Mouse (Mus musculus) T-helper 17 cell (primary cell): Measurements from ENCODE around the gene Cnp.
"Not testable (repeated sequence)": the region's sequence is repeated elsewhere in the genome, so short reads cannot be mapped to it uniquely, and the experiment has no call there.

ENCODE experiments used
- in situ Hi-C, 2 experiments: fragments of 300-600 bp; cut with MboI, MseI; formaldehyde crosslinking; loops; 1 replicate in 1 of 2; 2 replicates in 1 of 2; pipeline ENCODE4 v1.15.1; 2025; ENCODE audit warnings: high pct_unique_total_duplicates in 2 of 2

Cnp gene

GRCm38 (mm10) chr11:100552842-100553241, 21.9 kb upstream of the Cnp start:
- in situ Hi-C loops, result no loop called here

GRCm38 (mm10) chr11:100555583-100555982, 19.1 kb upstream of the Cnp start:
- in situ Hi-C loops, result loop anchor here in 1 of 2 experiments (5.0 kb wide), 1 partner anchor 58 kb away; no protein-coding TSS in a partner anchor

- in situ Hi-C loops, result loop anchor here in 1 of 2 experiments (5.0 kb wide), 1 partner anchor 60 kb away; no protein-coding TSS in a partner anchor
Observed at GRCm38 (mm10) chr11:100557563-100557962, 17.1 kb upstream of the Cnp start.

- in situ Hi-C loops, result loop anchor here in 1 of 2 experiments (5.0 kb wide), 1 partner anchor 62 kb away; no protein-coding TSS in a partner anchor
Observed at GRCm38 (mm10) chr11:100559476-100559875, 15.2 kb upstream of the Cnp start.

- in situ Hi-C loops, result no loop called here
Observed at GRCm38 (mm10) chr11:100561748-100562147, 13.0 kb upstream of the Cnp start.

GRCm38 (mm10) chr11:100564297-100564696, 10.4 kb upstream of the Cnp start:
- in situ Hi-C loops, result no loop called here

- in situ Hi-C loops, result loop anchor here (5.0 kb wide), 2 partner anchors 133 to 143 kb away; no protein-coding TSS in a partner anchor
Observed at GRCm38 (mm10) chr11:100564703-100565102, 10.0 kb upstream of the Cnp start.

GRCm38 (mm10) chr11:100567229-100567628, 7.5 kb upstream of the Cnp start:
- in situ Hi-C loops, result loop anchor here (5.0 kb wide), 2 partner anchors 130 to 140 kb away; no protein-coding TSS in a partner anchor

GRCm38 (mm10) chr11:100567815-100568245, 6.9 kb upstream of the Cnp start:
- in situ Hi-C loops, result loop anchor here (5.0 kb wide), 2 partner anchors 129 to 139 kb away; no protein-coding TSS in a partner anchor

GRCm38 (mm10) chr11:100568692-100569091, 6.0 kb upstream of the Cnp start:
- in situ Hi-C loops, result loop anchor here (5.0 kb wide), 2 partner anchors 129 to 139 kb away; no protein-coding TSS in a partner anchor

- in situ Hi-C loops, result loop anchor here (5.0 to 10.0 kb wide), 3 partner anchors 55 to 138 kb away; partner anchors contain the start of gene Dnajc7 (in 1 of the 2)
Observed at GRCm38 (mm10) chr11:100569789-100570188, 4.9 kb upstream of the Cnp start.

GRCm38 (mm10) chr11:100570430-100571201, 4.1 kb upstream of the Cnp start:
- in situ Hi-C loops, result loop anchor here in 1 of 2 experiments (10.0 kb wide), 1 partner anchor 54 kb away; the partner anchor contains the start of gene Dnajc7

- in situ Hi-C loops, result loop anchor here in 1 of 2 experiments (10.0 kb wide), 1 partner anchor 54 kb away; the partner anchor contains the start of gene Dnajc7
Observed at GRCm38 (mm10) chr11:100571202-100571567, 3.5 kb upstream of the Cnp start.

- in situ Hi-C loops, result loop anchor here in 1 of 2 experiments (10.0 kb wide), 1 partner anchor 51 kb away; the partner anchor contains the start of gene Dnajc7
Observed at GRCm38 (mm10) chr11:100574188-100574587, 516 bp upstream of the Cnp start.

- in situ Hi-C loops, result loop anchor here in 1 of 2 experiments (10.0 kb wide), 1 partner anchor 49 kb away; the partner anchor contains the start of gene Dnajc7
Observed at GRCm38 (mm10) chr11:100575484-100575855, 766 bp downstream of the Cnp start.

- in situ Hi-C loops, result loop anchor here in 1 of 2 experiments (10.0 kb wide), 1 partner anchor 49 kb away; the partner anchor contains the start of gene Dnajc7
Observed at GRCm38 (mm10) chr11:100576256-100576655, 1.6 kb downstream of the Cnp start.

- in situ Hi-C loops, result loop anchor here in 1 of 2 experiments (10.0 kb wide), 1 partner anchor 47 kb away; the partner anchor contains the start of gene Dnajc7
Observed at GRCm38 (mm10) chr11:100577852-100578599, 3.3 kb downstream of the Cnp start.

- in situ Hi-C loops, result loop anchor here in 1 of 2 experiments (10.0 kb wide), 1 partner anchor 46 kb away; the partner anchor contains the start of gene Dnajc7
Observed at GRCm38 (mm10) chr11:100579116-100579799, 4.6 kb downstream of the Cnp start.

- in situ Hi-C loops, result no loop called here
Observed at GRCm38 (mm10) chr11:100580275-100580674, 5.6 kb downstream of the Cnp start.

GRCm38 (mm10) chr11:100581756-100582155, 7.1 kb downstream of the Cnp start:
- in situ Hi-C loops, result no loop called here

- in situ Hi-C loops, result not testable (repeated sequence)
Observed at GRCm38 (mm10) chr11:100582413-100582812, 7.7 kb downstream of the Cnp start.
